Mouse (Mus musculus): Measurements from ENCODE around the gene Tll2. TPM values are rescaled to one million over a fixed set of nuclear protein-coding genes. Genes with fewer than 3 reads are reported as not detected.

Gene Tll2
- polyA plus RNA-seq, 1 experiment from 2014 or later = not detected

GRCm38 (mm10) chr19:41073746-41074455, 132.7 kb downstream of the Tll2 start:
- 79% methylated on average over 14 of the region's 14 CpGs for WGBS
- DNase-seq (ENCODE audit: low spot score) = no peak
- ATAC-seq = no peak

GRCm38 (mm10) chr19:41071500-41071899, 135.1 kb downstream of the Tll2 start:
- Histone ChIP-seq H3K4me2 (replicated peaks; ENCODE audit: low read depth, low read length) (no peak overlapping the region), H3K27me3 (replicated peaks; ENCODE audit: insufficient read depth, low read length) (no peaks in the 10 kb centered on the region), H3K4me1 (ENCODE audit: insufficient read depth, low read depth, low read length) (no peaks in the 10 kb centered on the region), H3K9ac (replicated peaks; ENCODE audit: low read depth) (no peak overlapping the region), H3K36me3 (ENCODE audit: insufficient read depth, low read length) (no peaks in the 10 kb centered on the region), H3K27ac (ENCODE audit: low read length) (no peak overlapping the region), H3K4me3 (ENCODE audit: low read depth, low read length) (no peak overlapping the region), H3K9me3 (ENCODE audit: low read length) (no peaks in the 10 kb centered on the region)
- ATAC-seq (peak; percentile 43; the same call in 1 of the 2 replicates), DNase-seq (ENCODE audit: low spot score) (peak; percentile 93)
- WGBS = 5% methylated on average over 8 of the region's 8 CpGs
- peak; percentile 99 for TF ChIP-seq CTCF (IDR thresholded peaks at IDR 0.05)
- no peak for TF ChIP-seq EP300 (IDR thresholded peaks at IDR 0.05)

More at GRCm38 (mm10) chr19:41073746-41074455, 132.7 kb downstream of the Tll2 start:
- Histone ChIP-seq H3K4me2 (replicated peaks; ENCODE audit: low read depth, low read length) (no peak overlapping the region), H3K27ac (ENCODE audit: low read length) (no peak overlapping the region), H3K9ac (replicated peaks; ENCODE audit: low read depth) (no peak overlapping the region), H3K4me3 (ENCODE audit: low read depth, low read length) (no peak overlapping the region), H3K27me3 (replicated peaks; ENCODE audit: insufficient read depth, low read length) (no peaks in the 10 kb centered on the region), H3K4me1 (ENCODE audit: insufficient read depth, low read depth, low read length) (no peaks in the 10 kb centered on the region), H3K9me3 (ENCODE audit: low read length) (no peaks in the 10 kb centered on the region), H3K36me3 (ENCODE audit: insufficient read depth, low read length) (no peaks in the 10 kb centered on the region)
- TF ChIP-seq CTCF (IDR thresholded peaks at IDR 0.05) (no peak), EP300 (IDR thresholded peaks at IDR 0.05) (no peak)

- no peaks in the 10 kb centered on the region for H3K36me3 ChIP-seq (ENCODE audit: insufficient read depth, low read length)
- H3K27me3 ChIP-seq (replicated peaks; ENCODE audit: insufficient read depth, low read length) = no peaks in the 10 kb centered on the region
- DNase-seq (ENCODE audit: low spot score) (no peak), ATAC-seq (no peak)
- H3K4me3 ChIP-seq (ENCODE audit: low read depth, low read length) = no peak overlapping the region
- no peaks in the 10 kb centered on the region for H3K4me1 ChIP-seq (ENCODE audit: insufficient read depth, low read depth, low read length)
- 47% methylated on average over 4 of the region's 4 CpGs for WGBS
- no peak for TF ChIP-seq CTCF (IDR thresholded peaks at IDR 0.05)
- TF ChIP-seq EP300 (IDR thresholded peaks at IDR 0.05) = no peak
- H3K4me2 ChIP-seq (replicated peaks; ENCODE audit: low read depth, low read length) = no peak overlapping the region
- H3K9ac ChIP-seq (replicated peaks; ENCODE audit: low read depth) = no peak overlapping the region
- no peaks in the 10 kb centered on the region for H3K9me3 ChIP-seq (ENCODE audit: low read length)
- no peak overlapping the region for H3K27ac ChIP-seq (ENCODE audit: low read length)
These were observed 151.9 kb downstream of the Tll2 start for GRCm38 (mm10) chr19:41054702-41055101.

GRCm38 (mm10) chr19:41053530-41053929, 153.1 kb downstream of the Tll2 start:
- no peak overlapping the region for H3K27ac ChIP-seq (ENCODE audit: low read length)
- TF ChIP-seq CTCF (IDR thresholded peaks at IDR 0.05) (peak; percentile 65), EP300 (IDR thresholded peaks at IDR 0.05) (no peak)
- DNase-seq (ENCODE audit: low spot score) (no peak), ATAC-seq (no peak; the same call in 1 of the 2 replicates)
- no peaks in the 10 kb centered on the region for H3K9me3 ChIP-seq (ENCODE audit: low read length)
- H3K4me1 ChIP-seq (ENCODE audit: insufficient read depth, low read depth, low read length) = no peaks in the 10 kb centered on the region
- H3K9ac ChIP-seq (replicated peaks; ENCODE audit: low read depth) = no peak overlapping the region
- no peak overlapping the region for H3K4me3 ChIP-seq (ENCODE audit: low read depth, low read length)
- H3K36me3 ChIP-seq (ENCODE audit: insufficient read depth, low read length) = no peaks in the 10 kb centered on the region
- no peaks in the 10 kb centered on the region for H3K27me3 ChIP-seq (replicated peaks; ENCODE audit: insufficient read depth, low read length)
- no peak overlapping the region for H3K4me2 ChIP-seq (replicated peaks; ENCODE audit: low read depth, low read length)
- 30% methylated on average over 10 of the region's 10 CpGs for WGBS

- no peak for ATAC-seq
- Histone ChIP-seq H3K9me3 (ENCODE audit: low read length) (no peaks in the 10 kb centered on the region), H3K27ac (ENCODE audit: low read length) (no peak overlapping the region), H3K4me2 (replicated peaks; ENCODE audit: low read depth, low read length) (no peak overlapping the region), H3K4me3 (ENCODE audit: low read depth, low read length) (no peak overlapping the region), H3K27me3 (replicated peaks; ENCODE audit: insufficient read depth, low read length) (no peaks in the 10 kb centered on the region), H3K9ac (replicated peaks; ENCODE audit: low read depth) (no peak overlapping the region), H3K36me3 (ENCODE audit: insufficient read depth, low read length) (no peaks in the 10 kb centered on the region), H3K4me1 (ENCODE audit: insufficient read depth, low read depth, low read length) (no peaks in the 10 kb centered on the region)
- 51% methylated on average over 5 of the region's 5 CpGs for WGBS
- TF ChIP-seq CTCF (IDR thresholded peaks at IDR 0.05) = no peak
- DNase-seq (ENCODE audit: low spot score) = no peak
These were observed 154.4 kb downstream of the Tll2 start for GRCm38 (mm10) chr19:41052247-41052646.

GRCm38 (mm10) chr19:41051714-41052113, 154.9 kb downstream of the Tll2 start:
- Histone ChIP-seq H3K36me3 (ENCODE audit: insufficient read depth, low read length) (no peaks in the 10 kb centered on the region), H3K4me2 (replicated peaks; ENCODE audit: low read depth, low read length) (no peak overlapping the region), H3K4me1 (ENCODE audit: insufficient read depth, low read depth, low read length) (no peaks in the 10 kb centered on the region), H3K27ac (ENCODE audit: low read length) (no peak overlapping the region), H3K4me3 (ENCODE audit: low read depth, low read length) (no peak overlapping the region), H3K9ac (replicated peaks; ENCODE audit: low read depth) (no peak overlapping the region), H3K9me3 (ENCODE audit: low read length) (no peaks in the 10 kb centered on the region), H3K27me3 (replicated peaks; ENCODE audit: insufficient read depth, low read length) (no peaks in the 10 kb centered on the region)
- DNase-seq (ENCODE audit: low spot score) (no peak), ATAC-seq (no peak)
- 89% methylated on average over 1 of the region's 1 CpGs for WGBS
- TF ChIP-seq CTCF (IDR thresholded peaks at IDR 0.05) (no peak), EP300 (IDR thresholded peaks at IDR 0.05) (no peak)

All from lung, postnatal 0 days (tissue).